Mouse (Mus musculus) midbrain, embryonic 12.5 days (tissue): ENCODE data around the gene Piezo1. TPM values are rescaled to one million over a fixed set of nuclear protein-coding genes. Genes with fewer than 3 reads are reported as not detected.
A peak's percentile ranks its signal among the peaks of the same experiment; 100 is the strongest.

ENCODE experiments used
- ATAC-seq: fragments of 200-750 bp; cut with Nextera tagmentation; 2 replicates; pipeline ENCODE4 v1.8.0; 2017; ENCODE audit warnings: low read depth, moderate TSS enrichment, moderate library complexity; ENCODE audit not compliant: low FRiP score
- H3K27ac ChIP-seq: fragments of 300-500 bp; sonication (generic); replicated peaks from 2 replicates; pipeline ENCODE4 v1.5.1; 2016; ENCODE audit warnings: mild to moderate bottlenecking
- H3K27me3 ChIP-seq: fragments of 300-500 bp; sonication (generic); 2 replicates; pipeline ENCODE4 v1.6.1; 2016; ENCODE audit warnings: mild to moderate bottlenecking
- H3K36me3 ChIP-seq: fragments of 300-500 bp; sonication (generic); 2 replicates; pipeline ENCODE4 v1.6.1; 2016
- H3K4me1 ChIP-seq: fragments of 300-500 bp; sonication (generic); 2 replicates; pipeline ENCODE4 v1.6.1; 2016
- H3K4me2 ChIP-seq: fragments of 300-500 bp; sonication (generic); replicated peaks from 2 replicates; pipeline ENCODE4 v1.6.1; 2016; ENCODE audit warnings: mild to moderate bottlenecking, moderate library complexity
- H3K4me3 ChIP-seq: fragments of 300-500 bp; sonication (generic); 2 replicates; pipeline ENCODE4 v1.5.1; 2016; ENCODE audit warnings: mild to moderate bottlenecking
- H3K9ac ChIP-seq: fragments of 300-500 bp; sonication (generic); replicated peaks from 2 replicates; pipeline ENCODE4 v1.6.1; 2016; ENCODE audit warnings: mild to moderate bottlenecking, moderate library complexity
- H3K9me3 ChIP-seq: fragments of 300-500 bp; sonication (generic); 2 replicates; pipeline ENCODE4 v1.6.1; 2016; ENCODE audit warnings: mild to moderate bottlenecking
- WGBS: fragments of 180-500 bp; shearing (Covaris S2); methylation state at CpG from one replicate; pipeline ENCODE4 v1.1.7; 2016; 5-methylcytosine and 5-hydroxymethylcytosine counted together
- polyA plus RNA-seq: library from polyadenylated mRNA; unstranded; fragments of >200 nt; fragmentation: Nextera tagmentation; extraction: Ambion mirVana; gene quantifications from 2 replicates; pipeline ENCODE4 v1.2.1, GENCODE M21; 2016

The Piezo1 gene
- polyA plus RNA-seq, 1 experiment from 2014 or later = 8.0 TPM

DNA sequence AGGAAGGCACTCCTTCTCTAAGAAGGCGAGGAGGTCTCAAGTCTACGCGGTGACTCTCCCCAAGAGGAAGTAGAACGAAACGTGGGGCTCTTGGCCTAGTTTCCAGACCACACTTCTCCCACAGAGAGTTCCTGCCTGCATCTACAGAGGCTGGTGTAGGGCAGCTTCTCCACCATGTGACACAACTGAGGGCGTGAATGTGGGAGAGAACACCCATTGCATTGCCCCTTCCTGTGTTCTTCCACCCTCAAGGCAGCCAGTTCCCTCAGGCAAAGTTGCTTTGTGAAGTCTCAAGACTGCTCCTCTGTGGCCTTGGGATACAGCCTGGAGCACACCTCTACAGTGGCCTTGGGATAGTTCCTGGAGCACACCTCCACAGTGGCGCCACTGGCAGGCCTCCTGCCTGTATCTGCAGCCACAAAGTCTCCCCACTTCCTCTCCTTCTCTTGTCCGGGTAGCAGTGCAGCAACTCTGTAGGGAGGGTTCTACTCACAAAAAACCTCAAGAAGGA, 77.2 kb downstream of the Piezo1 start:
- no peak overlapping the region for H3K4me2 ChIP-seq
- no peaks in the 10 kb centered on the region for H3K27me3 ChIP-seq
- no peak overlapping the region for H3K9ac ChIP-seq
- WGBS = 94% methylated on average over 8 of the region's 8 CpGs
- no peak overlapping the region for H3K27ac ChIP-seq
- ATAC-seq = no peak
- no peak overlapping the region for H3K4me3 ChIP-seq
- peaks cover 44% of the 10 kb centered on the region for H3K36me3 ChIP-seq
- H3K4me1 ChIP-seq = peaks cover 21% of the 10 kb centered on the region
- H3K9me3 ChIP-seq = no peaks in the 10 kb centered on the region

DNA sequence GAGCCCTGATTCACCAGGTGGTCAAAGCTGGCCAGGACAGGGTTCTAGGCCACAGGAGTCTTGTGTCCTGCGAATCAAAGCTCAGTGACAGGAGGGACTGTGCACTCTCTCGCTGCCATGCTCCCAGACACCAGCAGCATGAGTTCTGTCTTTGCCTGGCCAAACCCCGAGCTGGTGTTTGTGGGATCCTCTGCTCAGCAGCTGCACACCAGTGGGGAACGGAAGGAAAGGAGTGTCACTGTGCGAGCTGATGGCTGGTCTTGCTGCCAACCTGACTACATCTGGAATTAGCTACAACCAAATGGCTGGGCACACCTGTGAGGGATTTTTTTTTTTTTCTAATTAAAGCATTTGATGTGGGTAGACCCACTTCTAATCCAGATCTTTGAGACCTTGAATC, 80.4 kb downstream of the Piezo1 start:
- ATAC-seq = no peak
- Histone ChIP-seq H3K36me3 (peaks cover 63% of the 10 kb centered on the region), H3K4me2 (no peak overlapping the region), H3K4me3 (no peak overlapping the region), H3K27ac (no peak overlapping the region), H3K9me3 (no peaks in the 10 kb centered on the region), H3K27me3 (no peaks in the 10 kb centered on the region), H3K4me1 (peaks cover 9% of the 10 kb centered on the region), H3K9ac (no peak overlapping the region)
- 91% methylated on average over 5 of the region's 5 CpGs for WGBS

DNA sequence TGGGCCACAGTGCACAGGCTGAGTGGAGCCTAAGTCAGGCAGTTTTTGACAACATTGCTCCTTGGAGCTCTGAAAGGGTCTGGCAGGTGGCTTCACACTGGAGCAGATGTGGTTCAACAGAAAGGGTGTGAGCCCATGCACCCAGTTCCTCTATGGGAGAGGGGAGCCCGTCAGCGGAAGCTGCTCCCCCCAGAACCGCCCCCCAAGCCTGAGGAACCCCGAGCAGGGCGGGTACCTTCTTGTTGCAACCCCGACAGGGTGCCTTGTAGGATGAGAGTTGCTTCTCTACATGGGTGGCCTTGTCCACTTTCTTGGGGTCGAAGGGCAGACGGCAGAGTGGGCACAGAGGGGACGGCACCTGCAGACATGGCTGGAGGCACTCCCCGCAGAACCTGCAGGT, 81.2 kb downstream of the Piezo1 start:
- no peaks in the 10 kb centered on the region for H3K9me3 ChIP-seq
- WGBS = 88% methylated on average over 10 of the region's 10 CpGs
- no peak overlapping the region for H3K4me2 ChIP-seq
- no peaks in the 10 kb centered on the region for H3K27me3 ChIP-seq
- no peak overlapping the region for H3K27ac ChIP-seq
- H3K36me3 ChIP-seq = peaks cover 65% of the 10 kb centered on the region
- H3K9ac ChIP-seq = no peak overlapping the region
- no peak overlapping the region for H3K4me3 ChIP-seq
- ATAC-seq = no peak
- H3K4me1 ChIP-seq = peaks cover 6% of the 10 kb centered on the region

DNA sequence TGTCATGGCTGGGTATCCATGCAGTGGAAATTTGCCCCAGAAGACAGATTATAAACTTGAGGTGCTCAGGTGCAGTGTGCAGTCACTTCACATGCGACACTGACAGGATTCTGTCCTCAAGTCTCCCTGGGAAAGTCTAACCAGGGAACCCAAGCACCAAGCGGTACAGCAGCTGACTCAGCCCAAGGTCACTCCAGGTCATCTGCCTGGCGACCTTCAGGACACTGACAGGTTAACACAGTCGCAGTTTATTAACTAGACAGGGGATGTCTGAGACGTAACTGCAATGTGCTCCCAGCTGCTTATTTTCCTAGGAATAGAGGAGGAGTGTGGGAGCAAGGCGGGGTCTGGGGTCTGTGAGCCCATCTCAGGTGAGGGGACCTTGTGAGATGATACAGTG, 81.7 kb downstream of the Piezo1 start:
- Histone ChIP-seq H3K4me1 (0 out of 2 replicates have a peak, but pooled peaks cover 1% of the 10 kb centered on the region), H3K36me3 (peaks cover 65% of the 10 kb centered on the region), H3K27ac (no peak overlapping the region), H3K9me3 (no peaks in the 10 kb centered on the region), H3K9ac (no peak overlapping the region), H3K4me2 (no peak overlapping the region), H3K27me3 (no peaks in the 10 kb centered on the region), H3K4me3 (no peak overlapping the region)
- ATAC-seq = no peak
- WGBS = 81% methylated on average over 6 of the region's 6 CpGs

DNA sequence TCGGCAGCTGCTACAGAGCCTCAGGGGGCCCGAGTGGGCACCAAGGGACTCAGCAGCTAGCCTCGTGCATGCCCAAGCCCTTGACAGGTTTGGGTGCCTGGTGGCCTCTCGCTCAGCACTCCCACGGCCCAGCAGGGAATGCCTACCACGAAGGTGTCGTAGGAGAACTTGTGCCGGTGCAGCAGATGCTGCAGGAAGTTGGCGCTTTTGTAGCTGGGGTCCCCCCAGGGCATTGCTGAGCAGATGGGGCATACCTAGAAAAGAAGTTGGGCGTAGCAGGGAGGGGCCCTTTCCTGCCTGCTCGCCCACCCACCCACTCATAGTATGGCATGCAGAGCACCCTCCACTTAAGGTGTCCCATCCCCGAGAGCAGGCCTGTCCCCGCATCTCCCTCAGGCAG, 83.3 kb downstream of the Piezo1 start:
- Histone ChIP-seq H3K4me2 (no peak overlapping the region), H3K9ac (no peak overlapping the region), H3K4me1 (no peaks in the 10 kb centered on the region), H3K27me3 (peaks cover 4% of the 10 kb centered on the region), H3K36me3 (peaks cover 54% of the 10 kb centered on the region), H3K9me3 (no peaks in the 10 kb centered on the region), H3K27ac (no peak overlapping the region), H3K4me3 (no peak overlapping the region)
- 94% methylated on average over 13 of the region's 13 CpGs for WGBS
- no peak for ATAC-seq

DNA sequence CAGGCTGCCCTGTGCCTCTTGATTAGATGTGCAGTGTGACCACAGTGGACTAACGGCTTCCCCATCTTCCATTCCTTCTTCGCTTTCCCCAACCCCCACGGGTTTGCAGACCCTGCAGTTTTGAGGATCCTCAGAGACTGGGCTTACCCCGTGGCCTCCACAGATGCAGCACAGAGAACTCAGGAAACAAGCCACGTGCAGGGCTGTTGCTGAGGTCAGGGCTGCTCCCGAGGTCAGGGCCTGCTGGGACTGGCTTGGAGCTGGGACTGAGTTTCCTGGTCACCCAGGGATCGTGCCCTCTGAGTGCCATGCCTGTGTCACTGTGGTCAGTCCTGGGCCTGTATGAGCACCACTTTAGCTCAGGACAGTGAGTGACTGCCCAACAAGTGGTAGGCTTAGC, 86.1 kb downstream of the Piezo1 start:
- Histone ChIP-seq H3K4me2 (no peak overlapping the region), H3K27me3 (peaks cover 33% of the 10 kb centered on the region), H3K9ac (no peak overlapping the region), H3K4me1 (peaks cover 10% of the 10 kb centered on the region), H3K27ac (no peak overlapping the region), H3K36me3 (peaks cover 44% of the 10 kb centered on the region), H3K9me3 (no peaks in the 10 kb centered on the region), H3K4me3 (no peak overlapping the region)
- 73% methylated on average over 7 of the region's 7 CpGs for WGBS
- ATAC-seq = no peak

DNA sequence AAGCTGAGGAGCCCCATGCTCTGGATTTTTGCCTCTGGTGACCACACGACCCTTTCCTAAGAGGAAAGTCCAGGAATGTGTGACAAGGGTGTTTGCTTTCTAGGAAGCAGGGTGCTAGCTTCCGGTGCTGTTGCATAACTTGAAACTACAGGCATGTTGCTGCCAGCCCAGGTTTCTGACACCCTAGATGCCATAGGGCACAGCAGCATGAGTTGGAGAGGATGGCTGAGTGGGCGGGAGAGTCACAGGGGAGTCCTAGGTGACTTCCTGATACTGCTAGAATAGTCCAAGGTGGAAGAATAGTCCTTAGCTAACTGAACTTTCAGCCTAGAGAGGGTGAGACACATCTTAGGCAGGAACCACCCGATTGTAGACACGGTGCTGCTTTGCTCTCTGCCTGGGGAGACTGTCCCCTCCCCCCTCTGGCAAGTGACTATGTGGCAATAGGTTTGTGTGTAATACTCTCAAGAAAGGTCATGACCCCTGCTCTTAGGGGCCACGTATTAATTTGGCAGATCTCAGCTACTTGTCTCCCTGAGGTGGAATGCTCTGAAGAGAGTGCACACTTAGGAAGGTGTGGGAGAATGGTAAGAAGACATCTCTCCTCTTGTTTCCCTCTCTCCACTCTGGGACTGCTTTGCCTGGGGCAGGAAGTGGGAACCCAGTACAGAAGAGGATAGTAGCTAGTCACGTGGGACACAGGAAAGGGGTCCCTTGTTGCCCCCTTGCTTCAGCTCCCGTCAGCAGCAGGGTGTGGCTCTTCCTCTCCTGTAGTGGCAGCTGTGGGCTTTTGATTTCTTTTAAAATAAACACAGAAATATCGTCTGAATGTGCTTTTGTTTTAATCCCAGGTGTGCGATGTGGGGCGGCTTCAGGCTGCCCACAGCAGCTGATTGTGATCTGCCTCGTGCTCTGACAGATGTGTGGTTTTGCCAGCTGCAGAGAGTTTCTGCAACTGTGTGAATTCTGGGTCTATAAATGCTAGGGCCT, 87.2 kb downstream of the Piezo1 start:
- H3K4me1 ChIP-seq = peaks cover 11% of the 10 kb centered on the region
- no peak overlapping the region for H3K9ac ChIP-seq
- H3K27me3 ChIP-seq = peaks cover 43% of the 10 kb centered on the region
- H3K36me3 ChIP-seq = peaks cover 34% of the 10 kb centered on the region
- H3K4me3 ChIP-seq = no peak overlapping the region
- H3K4me2 ChIP-seq = no peak overlapping the region
- whole genome bisulfite sequencing = 69% methylated on average over 12 of the region's 12 CpGs
- no peak overlapping the region for H3K27ac ChIP-seq
- no peak for ATAC-seq
- no peaks in the 10 kb centered on the region for H3K9me3 ChIP-seq

DNA sequence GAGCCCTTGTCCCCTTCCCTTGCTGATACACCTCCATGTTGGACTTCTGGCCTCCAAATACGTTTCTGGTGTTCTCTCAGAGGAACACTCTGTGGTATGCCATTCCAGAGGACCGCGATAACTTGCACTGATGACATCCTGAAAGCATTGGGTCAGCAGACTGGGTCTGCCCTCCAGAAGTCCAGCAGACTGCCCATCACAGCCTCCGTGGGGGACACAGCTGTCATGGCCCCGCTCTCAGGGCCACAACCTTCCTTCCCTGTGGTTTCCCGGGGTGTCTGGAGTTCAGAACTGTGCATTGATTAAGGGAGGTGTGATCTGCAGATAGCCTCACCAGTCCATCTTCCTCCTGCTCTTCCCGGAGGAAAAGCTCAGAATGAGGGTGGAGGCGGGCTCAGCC, 88.6 kb downstream of the Piezo1 start:
- Histone ChIP-seq H3K9ac (no peak overlapping the region), H3K27ac (no peak overlapping the region), H3K27me3 (peaks cover 56% of the 10 kb centered on the region), H3K4me2 (no peak overlapping the region), H3K36me3 (peaks cover 21% of the 10 kb centered on the region), H3K4me1 (peaks cover 11% of the 10 kb centered on the region), H3K4me3 (no peak overlapping the region), H3K9me3 (no peaks in the 10 kb centered on the region)
- no peak for ATAC-seq
- 72% methylated on average over 8 of the region's 8 CpGs for WGBS

DNA sequence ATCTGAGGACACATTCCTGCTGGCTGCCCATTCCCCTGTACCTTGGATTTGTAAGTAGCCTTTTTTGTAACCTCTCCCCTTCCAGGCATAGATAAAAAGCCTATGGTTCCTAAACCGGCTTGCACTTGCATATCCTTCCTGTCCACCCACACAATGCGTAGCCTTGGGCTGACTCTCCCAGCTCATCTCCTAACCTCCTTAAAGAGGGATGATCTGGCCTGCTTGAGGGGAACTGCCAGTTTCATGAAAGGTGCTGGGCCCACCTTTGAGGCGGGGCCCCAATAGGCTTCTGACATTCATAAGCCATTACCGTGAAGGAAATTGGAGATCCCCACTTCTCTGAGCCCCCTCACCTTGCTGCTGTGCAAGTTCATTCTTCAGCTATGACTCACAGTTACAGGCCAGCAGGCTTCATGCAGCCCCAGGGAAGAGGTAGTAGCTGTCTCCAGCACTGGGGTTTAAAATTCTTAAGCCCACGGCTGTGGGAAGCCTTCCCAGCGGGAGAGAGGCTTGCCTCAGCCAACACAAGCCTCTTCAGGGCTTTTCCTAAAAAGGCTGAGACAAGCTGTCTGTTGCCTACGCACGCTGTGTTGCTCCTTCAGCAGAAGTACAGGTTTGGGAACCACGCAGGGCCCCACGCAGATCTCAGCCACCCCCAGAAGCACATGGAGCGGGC, 89.5 kb downstream of the Piezo1 start:
- Histone ChIP-seq H3K9me3 (no peaks in the 10 kb centered on the region), H3K4me1 (peaks cover 11% of the 10 kb centered on the region), H3K36me3 (peaks cover 12% of the 10 kb centered on the region), H3K9ac (no peak overlapping the region), H3K4me2 (no peak overlapping the region), H3K4me3 (no peak overlapping the region), H3K27ac (no peak overlapping the region), H3K27me3 (peaks cover 64% of the 10 kb centered on the region)
- WGBS = 59% methylated on average over 11 of the region's 11 CpGs
- no peak for ATAC-seq

DNA sequence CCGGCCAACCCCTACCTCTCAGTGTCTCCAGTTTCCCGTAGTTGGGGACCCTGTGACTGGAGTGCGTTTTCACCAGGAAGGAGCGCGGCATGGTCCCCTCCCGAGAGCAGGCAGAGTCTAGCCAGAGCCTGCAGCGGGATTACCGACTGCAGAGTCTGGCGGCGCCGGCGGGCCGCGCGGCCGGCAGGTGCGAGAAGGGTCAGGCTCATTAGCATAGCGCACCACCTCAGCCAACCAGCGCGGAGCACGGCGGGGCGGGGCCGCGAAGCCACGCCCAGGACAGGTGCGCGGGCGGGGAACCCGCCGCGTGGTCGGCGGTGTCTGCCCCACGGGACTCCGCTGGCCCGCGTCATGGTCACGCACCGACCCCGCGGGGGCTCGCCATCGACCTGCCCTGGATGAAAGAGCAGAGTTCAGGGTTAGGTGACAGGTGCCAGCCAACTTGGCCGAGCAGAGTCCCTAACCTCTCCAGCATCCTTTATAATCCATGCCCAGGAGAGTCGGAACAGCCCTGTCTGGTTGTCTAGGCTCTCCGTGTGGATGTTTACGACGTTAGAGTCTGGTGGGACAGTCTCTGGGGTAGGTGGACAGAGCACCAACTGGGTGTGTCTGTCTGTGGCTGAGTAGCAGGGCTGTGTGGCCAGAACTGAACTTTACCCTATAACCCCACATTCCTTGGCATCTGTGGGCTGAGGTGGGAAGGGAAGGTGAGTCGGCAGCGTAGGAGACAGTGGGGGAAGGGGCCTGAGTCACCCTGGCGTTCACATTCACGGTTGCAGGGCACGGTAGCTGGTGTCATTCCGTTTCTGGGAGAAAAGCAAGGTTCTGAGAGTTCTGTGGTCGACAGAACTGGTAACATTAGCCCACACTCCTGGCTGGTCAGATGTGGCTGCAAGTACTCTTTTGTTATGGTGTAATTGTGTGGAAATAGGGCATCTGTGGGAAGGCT, 90.3 kb downstream of the Piezo1 start, which contains the start of gene Snai3:
TSS of gene Snai3 (minus strand) at position 210 of the 949 bp plus-strand sequence.
- H3K4me3 ChIP-seq = peak within 1 kb of the TSS; percentile 34
- peaks cover 11% of the 10 kb centered on the region for H3K4me1 ChIP-seq
- H3K27me3 ChIP-seq = peaks cover 72% of the 10 kb centered on the region
- H3K27ac ChIP-seq = no peak within 1 kb of the TSS
- WGBS = 4% methylated on average over 54 of the region's 56 CpGs
- no peak for ATAC-seq
- peak within 1 kb of the TSS; percentile 25; the same call in 1 of the 2 replicates for H3K9ac ChIP-seq
- no peaks in the 10 kb centered on the region for H3K9me3 ChIP-seq
- H3K4me2 ChIP-seq = peak within 1 kb of the TSS; percentile 61
- peaks cover 4% of the 10 kb centered on the region for H3K36me3 ChIP-seq

DNA sequence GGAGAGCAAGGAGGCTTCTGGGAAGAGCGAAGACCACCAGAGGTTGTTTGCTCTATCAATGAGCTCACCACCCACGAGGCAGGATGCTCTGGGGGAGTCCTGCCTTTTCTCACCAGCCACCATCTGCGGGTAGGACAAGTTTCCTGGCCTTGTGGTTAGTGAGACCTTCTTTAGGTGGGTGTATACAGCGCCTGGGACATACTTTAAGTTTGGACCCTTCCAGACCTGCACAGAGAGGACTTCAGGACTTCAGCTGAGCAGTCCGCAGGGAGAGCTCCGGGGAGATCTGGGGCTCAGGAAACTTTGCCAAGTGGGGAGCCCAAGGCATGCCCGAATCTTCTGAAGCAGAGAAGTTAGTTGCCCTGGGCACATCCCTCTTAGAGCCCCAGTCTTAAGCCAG, 91.1 kb downstream of the Piezo1 start:
- Histone ChIP-seq H3K4me3 (peak overlapping the region; percentile 34), H3K27me3 (peaks cover 76% of the 10 kb centered on the region), H3K27ac (no peak overlapping the region), H3K36me3 (no peaks in the 10 kb centered on the region), H3K9me3 (no peaks in the 10 kb centered on the region), H3K4me2 (peak overlapping the region; percentile 61), H3K9ac (no peak overlapping the region), H3K4me1 (peaks cover 11% of the 10 kb centered on the region)
- 29% methylated on average over 7 of the region's 7 CpGs for WGBS
- ATAC-seq = no peak
